Mouse (Mus musculus) liver, postnatal 0 days (tissue): ENCODE data around the gene Kif4.

ENCODE experiments used
- CTCF ChIP-seq: sonication (generic); IDR thresholded peaks from 2 replicates; pipeline ENCODE4 v1.5.1; 2016; ENCODE audit warnings: antibody characterized with exemption, low read depth
- EP300 ChIP-seq: IDR thresholded peaks from 2 replicates; pipeline ENCODE4 v1.6.1; 2016; ENCODE audit warnings: antibody characterized with exemption, low read depth, mild to moderate bottlenecking

DNA sequence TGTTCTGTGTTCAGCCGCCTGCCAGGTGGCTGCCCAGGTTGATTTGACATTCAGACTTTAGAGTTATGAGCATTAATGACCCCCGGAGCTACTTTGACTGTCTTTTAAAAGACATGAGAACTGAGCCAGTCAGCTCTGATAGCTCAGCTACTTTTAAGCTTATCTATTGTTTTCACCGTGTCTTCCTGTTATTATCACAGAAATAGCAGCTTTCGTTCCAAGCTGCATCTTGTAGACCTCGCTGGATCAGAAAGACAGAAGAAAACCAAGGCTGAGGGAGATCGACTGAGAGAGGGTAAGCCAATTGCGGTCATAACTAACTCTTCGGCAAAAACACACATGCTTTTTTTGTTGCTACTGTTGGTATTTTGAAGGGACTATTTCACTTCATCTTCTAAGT, 12.9 kb downstream of the Kif4 start:
- TF ChIP-seq CTCF, result no peak
- TF ChIP-seq EP300, result no peak
